Mouse (Mus musculus) olfactory bulb, adult 2 months (tissue): ENCODE measurements at regions not wholly inside any gene's neighbourhood (a gene's known extent, or its start where the extent isn't known, plus 50 kb on each side); places are given as distances from the start of the nearest gene placed in this dataset.
"Not testable (repeated sequence)": the region's sequence is repeated elsewhere in the genome, so short reads cannot be mapped to it uniquely, and the experiment has no call there.

ENCODE experiments used
- H3K27ac ChIP-seq: fragments of 200-500 bp; 2 replicates; pipeline ENCODE4 v1.5.1; 2012; ENCODE audit warnings: low read depth, low read length; ENCODE audit not compliant: insufficient read depth
- H3K4me1 ChIP-seq: fragments of 200-500 bp; 2 replicates; pipeline ENCODE4 v1.6.1; 2012; ENCODE audit warnings: low read length; ENCODE audit not compliant: control insufficient read depth, insufficient read depth
- H3K4me3 ChIP-seq: fragments of 200-500 bp; 2 replicates; pipeline ENCODE4 v1.5.1; 2012; ENCODE audit warnings: mild to moderate bottlenecking, low read depth, low read length, moderate library complexity; ENCODE audit not compliant: insufficient read depth
- CTCF ChIP-seq: fragments of 200-500 bp; IDR thresholded peaks from 2 replicates; pipeline ENCODE4 v1.5.1; 2012; ENCODE audit warnings: low read depth, mild to moderate bottlenecking, low read length, moderate library complexity; ENCODE audit not compliant: insufficient read depth
- POLR2A ChIP-seq: fragments of 200-500 bp; IDR thresholded peaks from 2 replicates; pipeline ENCODE4 v1.6.1; 2012; ENCODE audit warnings: mild to moderate bottlenecking, low read depth, low read length, moderate library complexity; ENCODE audit not compliant: insufficient read depth
- WGBS: fragments of 180-500 bp; shearing (Covaris S2); methylation state at CpG from one replicate; pipeline ENCODE4 v1.1.7; 2018; 5-methylcytosine and 5-hydroxymethylcytosine counted together

- no peak for TF ChIP-seq CTCF
- TF ChIP-seq POLR2A: no peak
- Histone ChIP-seq H3K27ac (peak overlapping the region; percentile 28), H3K4me1 (peaks cover 5% of the 10 kb centered on the region; the same call in 1 of the 2 replicates), H3K4me3 (peak overlapping the region; percentile 5; the same call in 1 of the 2 replicates)
- WGBS: 34% methylated on average over 14 of the region's 14 CpGs
These were observed 195.1 kb upstream of the Ift57 start for GRCm38 (mm10) chr16:49503897-49504413.

GRCm38 (mm10) chr16:49504669-49505068 lies 194.4 kb upstream of the Ift57 start:
- Histone ChIP-seq H3K27ac (peak overlapping the region; percentile 28; the same call in 1 of the 2 replicates), H3K4me1 (peaks cover 5% of the 10 kb centered on the region; the same call in 1 of the 2 replicates), H3K4me3 (no peak overlapping the region)
- TF ChIP-seq CTCF (no peak), POLR2A (no peak)
- WGBS: 73% methylated on average over 6 of the region's 6 CpGs

GRCm38 (mm10) chr16:49505271-49505670 lies 193.8 kb upstream of the Ift57 start:
- no peak overlapping the region for H3K27ac ChIP-seq
- no peak overlapping the region for H3K4me3 ChIP-seq
- TF ChIP-seq CTCF: no peak
- no peak for TF ChIP-seq POLR2A
- 91% methylated on average over 9 of the region's 9 CpGs for WGBS
- peaks cover 5% of the 10 kb centered on the region; the same call in 1 of the 2 replicates for H3K4me1 ChIP-seq

- TF ChIP-seq CTCF (no peak), POLR2A (no peak)
- no peak overlapping the region for H3K4me3 ChIP-seq
- 95% methylated on average over 3 of the region's 3 CpGs for WGBS
- H3K27ac ChIP-seq: no peak overlapping the region
- H3K4me1 ChIP-seq: no peaks in the 10 kb centered on the region
These were observed 180.2 kb upstream of the Ift57 start for GRCm38 (mm10) chr16:49518844-49519243.

GRCm38 (mm10) chr16:49520411-49520810 lies 178.6 kb upstream of the Ift57 start:
- no peak overlapping the region for H3K27ac ChIP-seq
- TF ChIP-seq POLR2A: no peak
- no peak for TF ChIP-seq CTCF
- 85% methylated on average over 3 of the region's 3 CpGs for WGBS
- H3K4me3 ChIP-seq: no peak overlapping the region
- no peaks in the 10 kb centered on the region for H3K4me1 ChIP-seq

GRCm38 (mm10) chr16:49521685-49522084 lies 177.3 kb upstream of the Ift57 start:
- no peak overlapping the region for H3K4me3 ChIP-seq
- TF ChIP-seq POLR2A: no peak
- no peak for TF ChIP-seq CTCF
- no peak overlapping the region for H3K27ac ChIP-seq
- no peaks in the 10 kb centered on the region for H3K4me1 ChIP-seq
- WGBS: 63% methylated on average over 2 of the region's 2 CpGs

GRCm38 (mm10) chr16:49522576-49522975 lies 176.5 kb upstream of the Ift57 start:
- H3K4me1 ChIP-seq: no peaks in the 10 kb centered on the region
- TF ChIP-seq POLR2A: no peak
- TF ChIP-seq CTCF: no peak
- WGBS: 74% methylated on average over 5 of the region's 5 CpGs
- H3K4me3 ChIP-seq: no peak overlapping the region
- H3K27ac ChIP-seq: no peak overlapping the region

- H3K4me3 ChIP-seq, H3K4me1 ChIP-seq, H3K27ac ChIP-seq: not testable (repeated sequence)
- 93% methylated on average over 2 of the region's 2 CpGs for WGBS
These were observed 170.4 kb upstream of the Ift57 start for GRCm38 (mm10) chr16:49528618-49529017.

- 82% methylated on average over 2 of the region's 2 CpGs for WGBS
- H3K4me3 ChIP-seq: no peak overlapping the region
These were observed 170.0 kb upstream of the Ift57 start for GRCm38 (mm10) chr16:49529060-49529459.

GRCm38 (mm10) chr16:49530051-49530450 lies 169.0 kb upstream of the Ift57 start:
- 86% methylated on average over 5 of the region's 5 CpGs for WGBS
- no peak for TF ChIP-seq POLR2A
- no peak for TF ChIP-seq CTCF

More at GRCm38 (mm10) chr16:49529060-49529459, 170.0 kb upstream of the Ift57 start:
- no peak overlapping the region for H3K27ac ChIP-seq
- no peaks in the 10 kb centered on the region; the same call in 1 of the 2 replicates for H3K4me1 ChIP-seq
- no peak for TF ChIP-seq POLR2A
- TF ChIP-seq CTCF: no peak

More at GRCm38 (mm10) chr16:49530051-49530450, 169.0 kb upstream of the Ift57 start:
- no peak overlapping the region for H3K27ac ChIP-seq
- no peak overlapping the region for H3K4me3 ChIP-seq
- H3K4me1 ChIP-seq: no peaks in the 10 kb centered on the region; the same call in 1 of the 2 replicates
